Mouse (Mus musculus) embryonic facial prominence, embryonic 11.5 days (tissue): ENCODE measurements around the gene Dlg2. TPM values are rescaled to one million over a fixed set of nuclear protein-coding genes. Genes with fewer than 3 reads are reported as not detected.
A peak's percentile ranks its signal among the peaks of the same experiment; 100 is the strongest.

Experiments
- ATAC-seq: fragments of 200-750 bp; cut with Nextera tagmentation; replicated peaks from 2 replicates; pipeline ENCODE4 v1.8.0; 2017; ENCODE audit warnings: low read depth; ENCODE audit not compliant: insufficient number of reproducible peaks, low FRiP score, low TSS enrichment
- DNase-seq: peaks from one replicate; pipeline ENCODE4 v3.0.0-alpha.2; 2015; ENCODE audit warnings: low spot score
- H3K27ac ChIP-seq: fragments of 300-500 bp; sonication (generic); replicated peaks from 2 replicates; pipeline ENCODE4 v1.5.1; 2014; ENCODE audit warnings: mild to moderate bottlenecking, low read depth, low read length, control low read depth
- H3K27me3 ChIP-seq: fragments of 300-500 bp; sonication (generic); 2 replicates; pipeline ENCODE4 v1.6.1; 2014; ENCODE audit warnings: mild to moderate bottlenecking, low read length, moderate library complexity, mixed read lengths; ENCODE audit not compliant: control insufficient read depth, insufficient read depth
- H3K36me3 ChIP-seq: fragments of 300-500 bp; sonication (generic); replicated peaks from 2 replicates; pipeline ENCODE4 v1.6.1; 2014; ENCODE audit warnings: low read depth, mild to moderate bottlenecking, low read length, moderate library complexity, mixed read lengths; ENCODE audit not compliant: control insufficient read depth, insufficient read depth
- H3K4me1 ChIP-seq: fragments of 300-500 bp; sonication (generic); 2 replicates; pipeline ENCODE4 v1.6.1; 2014; ENCODE audit warnings: low read length, mixed read lengths; ENCODE audit not compliant: control insufficient read depth, insufficient read depth
- H3K4me2 ChIP-seq: fragments of 300-500 bp; sonication (generic); 2 replicates; pipeline ENCODE4 v1.6.1; 2014; ENCODE audit warnings: low read depth, mild to moderate bottlenecking, control low read depth, low read length, moderate library complexity
- H3K4me3 ChIP-seq: fragments of 300-500 bp; sonication (generic); 2 replicates; pipeline ENCODE4 v1.5.1; 2014; ENCODE audit warnings: low read depth, low read length, control low read depth
- H3K9ac ChIP-seq: fragments of 300-500 bp; sonication (generic); replicated peaks from 2 replicates; pipeline ENCODE4 v1.6.1; 2014; ENCODE audit warnings: mild to moderate bottlenecking, control low read depth, low read length
- H3K9me3 ChIP-seq: fragments of 300-500 bp; sonication (generic); replicated peaks from 2 replicates; pipeline ENCODE4 v1.6.1; 2016; ENCODE audit warnings: mild to moderate bottlenecking, low read length, inconsistent platforms, mixed read lengths; ENCODE audit not compliant: control insufficient read depth
- WGBS: fragments of 180-500 bp; shearing (Covaris S2); extraction: QIAGEN DNeasy Blood & Tissue Kit; methylation state at CpG from one replicate; pipeline ENCODE4 v1.1.7; 2014; 5-methylcytosine and 5-hydroxymethylcytosine counted together
- polyA plus RNA-seq: library from polyadenylated mRNA; unstranded; fragments of >200 nt; fragmentation: Nextera tagmentation; extraction: Ambion mirVana; gene quantifications from 2 replicates; pipeline ENCODE4 v1.2.1, GENCODE M21; 2014

Gene Dlg2
- polyA plus RNA-seq, 1 experiment from 2014 or later: 5.3 TPM

GRCm38 (mm10) chr7:92307634-92308033 lies 1831.2 kb downstream of the Dlg2 start:
- ATAC-seq (no peak), DNase-seq (no peak)
- Histone ChIP-seq H3K4me1 (no peaks in the 10 kb centered on the region), H3K36me3 (no peaks in the 10 kb centered on the region), H3K4me2 (no peak overlapping the region), H3K9ac (no peak overlapping the region), H3K4me3 (no peak overlapping the region), H3K9me3 (no peaks in the 10 kb centered on the region), H3K27ac (no peak overlapping the region), H3K27me3 (no peaks in the 10 kb centered on the region)
- WGBS: 96% methylated on average over 2 of the region's 2 CpGs

GRCm38 (mm10) chr7:92308168-92308567 lies 1831.7 kb downstream of the Dlg2 start:
- no peak overlapping the region for H3K4me2 ChIP-seq
- 77% methylated on average over 2 of the region's 2 CpGs for WGBS
- H3K27me3 ChIP-seq: no peaks in the 10 kb centered on the region
- no peak overlapping the region for H3K27ac ChIP-seq
- no peak overlapping the region for H3K4me3 ChIP-seq
- no peaks in the 10 kb centered on the region for H3K36me3 ChIP-seq
- no peaks in the 10 kb centered on the region for H3K9me3 ChIP-seq
- no peaks in the 10 kb centered on the region for H3K4me1 ChIP-seq
- ATAC-seq: no peak
- H3K9ac ChIP-seq: no peak overlapping the region
- DNase-seq: no peak

DNA sequence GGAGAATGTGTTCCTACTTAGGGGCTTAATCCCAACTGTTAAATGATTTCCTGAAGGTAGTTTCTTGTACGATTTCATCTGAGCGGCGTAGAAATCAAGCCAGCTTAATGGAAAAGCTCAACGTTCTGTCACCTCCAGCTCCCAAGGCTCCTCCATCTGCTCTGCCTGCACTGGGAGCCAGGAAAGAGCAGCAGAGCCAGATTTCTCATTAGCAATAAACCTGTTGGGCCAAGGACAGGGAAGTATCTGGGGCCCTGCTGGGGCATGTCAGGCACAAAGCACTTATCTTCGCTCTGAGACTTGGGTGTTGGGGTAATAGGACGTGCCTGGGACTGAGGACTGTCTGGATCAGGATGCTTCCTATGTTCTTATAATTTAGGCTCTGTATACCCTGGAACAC lies 1839.9 kb downstream of the Dlg2 start:
- Histone ChIP-seq H3K4me1 (no peaks in the 10 kb centered on the region), H3K27me3 (no peaks in the 10 kb centered on the region), H3K4me3 (no peak overlapping the region), H3K4me2 (no peak overlapping the region), H3K9me3 (no peaks in the 10 kb centered on the region), H3K27ac (no peak overlapping the region), H3K36me3 (no peaks in the 10 kb centered on the region), H3K9ac (no peak overlapping the region)
- 86% methylated on average over 6 of the region's 6 CpGs for whole genome bisulfite sequencing
- ATAC-seq (no peak), DNase-seq (no peak)

- H3K4me1 ChIP-seq: no peaks in the 10 kb centered on the region
- DNase-seq (no peak), ATAC-seq (no peak)
- WGBS: 94% methylated on average over 1 of the region's 1 CpGs
- no peak overlapping the region for H3K9ac ChIP-seq
- no peak overlapping the region for H3K27ac ChIP-seq
- H3K27me3 ChIP-seq: no peaks in the 10 kb centered on the region
- H3K4me3 ChIP-seq: no peak overlapping the region
- no peaks in the 10 kb centered on the region for H3K36me3 ChIP-seq
- no peaks in the 10 kb centered on the region for H3K9me3 ChIP-seq
- H3K4me2 ChIP-seq: no peak overlapping the region
Observed at GRCm38 (mm10) chr7:92319469-92319868, 1843.0 kb downstream of the Dlg2 start.

GRCm38 (mm10) chr7:92320181-92320580 lies 1843.7 kb downstream of the Dlg2 start:
- no peaks in the 10 kb centered on the region for H3K27me3 ChIP-seq
- no peaks in the 10 kb centered on the region for H3K4me1 ChIP-seq
- H3K36me3 ChIP-seq: no peaks in the 10 kb centered on the region
- DNase-seq (no peak), ATAC-seq (no peak)
- H3K9ac ChIP-seq: no peak overlapping the region
- H3K9me3 ChIP-seq: no peaks in the 10 kb centered on the region
- no peak overlapping the region for H3K27ac ChIP-seq
- no peak overlapping the region for H3K4me3 ChIP-seq
- H3K4me2 ChIP-seq: no peak overlapping the region

DNA sequence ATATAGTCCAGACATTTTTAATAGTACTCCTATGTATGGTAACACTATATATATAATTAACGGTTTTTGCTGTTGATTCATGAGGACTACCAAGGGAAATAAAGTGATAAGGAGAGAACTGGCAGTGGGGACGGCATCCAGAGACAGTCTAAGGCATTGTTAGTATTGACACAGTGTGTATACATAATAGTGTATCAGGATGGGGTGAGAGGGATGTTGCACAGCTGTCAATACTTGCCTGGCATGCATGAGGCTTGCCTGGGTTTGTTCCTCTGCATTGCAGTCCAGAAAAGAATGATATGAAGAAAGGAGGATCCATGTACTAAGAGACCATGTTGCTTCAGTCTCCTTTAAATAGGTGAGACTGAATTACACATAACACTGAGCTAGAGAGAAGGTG lies 1845.3 kb downstream of the Dlg2 start:
- ATAC-seq: no peak
- H3K27me3 ChIP-seq: no peaks in the 10 kb centered on the region
- H3K27ac ChIP-seq: no peak overlapping the region
- H3K9me3 ChIP-seq: no peaks in the 10 kb centered on the region
- no peak overlapping the region for H3K4me3 ChIP-seq
- WGBS: 81% methylated on average over 2 of the region's 2 CpGs
- H3K9ac ChIP-seq: no peak overlapping the region
- no peaks in the 10 kb centered on the region for H3K4me1 ChIP-seq
- no peak overlapping the region for H3K4me2 ChIP-seq
- no peak for DNase-seq
- no peaks in the 10 kb centered on the region for H3K36me3 ChIP-seq

- Histone ChIP-seq H3K9ac (no peak overlapping the region), H3K27me3 (no peaks in the 10 kb centered on the region), H3K4me1 (no peaks in the 10 kb centered on the region), H3K9me3 (no peaks in the 10 kb centered on the region), H3K27ac (no peak overlapping the region), H3K4me2 (no peak overlapping the region), H3K4me3 (no peak overlapping the region), H3K36me3 (no peaks in the 10 kb centered on the region)
- DNase-seq: no peak
- whole genome bisulfite sequencing: 71% methylated on average over 13 of the region's 13 CpGs
- ATAC-seq: no peak
Observed at GRCm38 (mm10) chr7:92322342-92323069, 1846.0 kb downstream of the Dlg2 start.

DNA sequence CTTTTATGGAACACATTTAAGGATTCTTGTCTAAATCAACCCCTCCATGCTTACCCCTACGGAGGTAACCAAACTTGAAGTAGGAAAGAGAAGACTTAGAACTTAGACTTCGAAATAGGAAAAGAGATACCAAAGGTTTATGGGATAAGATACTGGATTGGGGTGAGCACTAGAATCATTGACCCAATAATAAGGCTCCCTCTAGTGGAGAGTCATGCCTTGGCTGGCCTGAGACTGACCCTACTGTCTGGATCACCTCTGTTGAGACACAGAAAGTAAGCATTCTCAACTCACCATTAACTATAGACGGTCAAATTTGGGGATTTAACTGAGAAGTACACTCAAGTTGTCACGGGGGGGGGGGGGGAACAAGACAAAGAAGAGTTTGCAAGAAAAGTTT lies 1847.2 kb downstream of the Dlg2 start:
- 0 out of 2 replicates have a peak, but pooled peaks have one; percentile 72 for ATAC-seq
- Histone ChIP-seq H3K27ac (no peak overlapping the region), H3K9ac (no peak overlapping the region), H3K4me3 (no peak overlapping the region), H3K4me1 (no peaks in the 10 kb centered on the region), H3K9me3 (no peaks in the 10 kb centered on the region), H3K36me3 (no peaks in the 10 kb centered on the region), H3K27me3 (no peaks in the 10 kb centered on the region), H3K4me2 (no peak overlapping the region)
- DNase-seq: peak; percentile 77
- WGBS: 43% methylated on average over 4 of the region's 4 CpGs
